Mouse (Mus musculus): ENCODE data around the gene Draxin.
"Not testable (repeated sequence)": the region's sequence is repeated elsewhere in the genome, so short reads cannot be mapped to it uniquely, and the experiment has no call there.

Gene Draxin

DNA sequence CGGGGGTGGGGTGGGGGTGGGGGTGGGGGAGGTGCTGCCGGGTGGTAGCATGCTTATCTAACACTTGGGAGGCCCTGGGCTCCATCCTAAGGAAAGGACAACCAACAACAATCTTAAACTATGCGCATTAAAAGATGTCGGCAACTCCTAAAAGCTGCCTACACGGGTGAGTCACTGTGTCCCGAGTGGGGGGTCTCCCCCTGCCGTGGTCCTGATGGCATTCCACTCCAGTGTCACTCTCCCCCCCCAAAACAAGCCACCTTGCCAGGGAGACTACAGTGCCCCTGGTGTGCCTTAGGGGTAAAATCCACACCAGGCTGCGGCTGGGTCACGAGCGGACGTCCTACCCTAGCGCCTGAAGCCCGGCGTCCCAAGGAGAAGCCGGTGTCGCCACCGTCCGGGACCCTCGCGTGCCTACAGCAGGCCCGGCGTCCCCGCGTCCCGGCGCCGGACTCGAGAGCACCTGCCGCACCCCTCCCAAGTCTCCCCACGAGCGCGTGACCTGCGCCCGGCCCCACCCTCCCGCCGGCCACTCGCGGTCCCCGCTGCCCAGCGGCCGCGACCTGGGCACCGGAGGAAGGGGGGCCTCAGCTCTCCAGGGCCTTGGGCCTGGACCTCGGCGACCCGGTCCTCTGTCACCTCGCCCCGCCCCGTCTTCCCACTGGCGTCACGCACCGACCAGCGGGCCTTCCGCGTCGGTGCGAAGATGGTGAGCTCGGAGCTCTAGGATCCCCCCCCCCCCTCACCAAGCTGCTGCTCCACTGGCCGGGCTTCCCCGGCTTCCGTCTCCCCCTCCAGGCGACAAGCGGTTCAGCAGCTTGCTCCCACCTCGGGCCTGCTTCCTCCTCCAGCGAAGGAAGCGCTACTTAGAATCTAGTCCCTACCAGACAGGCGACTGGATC is 21.0 kb upstream of the Draxin start, which contains the start of gene Fbxo6:
Gene Fbxo6 (minus strand): TSS at position 874 of the 902 bp plus-strand sequence.
- DNase-seq (ENCODE audit: low spot score in 2 of 2): peak; percentile 82 to 85

DNA sequence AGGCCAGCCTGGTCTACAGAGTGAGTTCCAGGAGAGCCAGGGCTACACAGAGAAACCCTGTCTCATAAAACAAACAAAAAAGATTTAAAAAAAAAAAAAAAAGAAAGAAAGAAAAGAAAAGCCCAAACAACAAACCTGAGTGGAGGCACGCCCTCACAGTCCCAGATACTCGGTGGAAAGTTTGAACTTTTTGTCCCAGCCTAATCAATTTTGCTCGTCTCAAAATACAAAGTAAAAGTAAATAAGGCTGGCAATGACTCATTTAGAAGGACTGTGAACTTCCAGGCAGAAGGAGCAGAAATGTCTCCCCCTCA is 20.4 kb upstream of the Draxin start:
- DNase-seq (ENCODE audit: low spot score in 2 of 2): no peak

DNA sequence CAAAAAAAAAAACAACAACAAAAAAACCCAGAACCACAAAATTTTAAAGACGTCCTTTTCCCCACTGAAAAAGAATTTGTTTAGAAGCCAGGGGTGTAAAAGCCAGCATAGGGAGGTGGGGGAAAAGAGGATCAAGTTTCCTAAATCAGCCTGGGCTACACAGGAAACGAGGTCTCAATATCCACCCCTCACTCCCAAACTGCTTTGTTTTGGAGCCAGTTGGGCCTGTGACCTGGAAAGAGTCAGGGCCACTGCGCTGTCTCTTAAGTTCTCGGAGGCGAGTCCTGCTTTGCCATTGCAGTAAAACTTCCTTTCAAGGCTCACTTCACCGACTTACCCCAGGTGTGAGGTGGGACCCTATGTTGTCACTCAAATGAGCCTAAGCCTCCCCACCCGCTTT is 19.7 kb upstream of the Draxin start:
- DNase-seq (ENCODE audit: low spot score in 2 of 2): no peak

DNA sequence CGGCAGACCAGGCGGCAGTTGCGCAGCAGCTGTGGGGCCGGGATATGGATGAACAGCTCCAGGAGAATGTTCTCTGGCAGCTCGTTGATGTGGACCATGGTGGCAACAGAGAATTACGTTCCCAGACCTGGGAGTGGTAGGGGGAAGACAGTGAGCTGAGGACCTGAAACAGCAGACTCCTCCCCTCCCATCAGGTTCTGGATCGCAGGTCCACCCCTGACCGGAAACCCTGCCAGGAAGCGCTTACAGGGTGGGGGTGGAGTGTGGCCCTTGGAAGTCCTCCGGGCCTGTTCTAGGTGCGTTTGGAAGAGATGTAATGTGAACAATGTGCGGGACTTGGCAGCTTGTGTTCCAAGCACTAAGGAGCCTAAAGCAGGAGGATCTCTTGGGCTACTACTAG is 19.0 kb upstream of the Draxin start:
- no peak for DNase-seq (ENCODE audit: low spot score in 2 of 2)

DNA sequence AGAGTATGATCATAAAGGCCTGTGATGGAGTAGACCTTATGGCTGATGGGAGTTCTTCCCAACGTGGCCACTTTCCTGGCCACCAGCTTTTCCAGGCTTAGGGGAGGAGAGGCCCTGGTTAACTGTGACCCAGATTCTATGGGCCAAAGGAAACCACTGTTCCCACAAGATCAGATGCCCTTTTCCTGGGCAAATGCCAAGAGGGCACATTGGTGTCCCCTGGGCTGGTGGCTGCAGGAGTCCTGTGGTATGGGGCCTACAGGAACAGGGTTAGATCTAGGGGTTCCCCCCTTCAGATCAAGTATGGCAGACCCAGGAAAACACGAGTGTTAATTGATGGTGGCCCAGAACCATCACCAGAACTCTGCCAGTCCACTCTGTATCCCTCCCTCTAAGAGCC is 17.2 kb upstream of the Draxin start:
- DNase-seq (ENCODE audit: low spot score in 2 of 2): no peak

- DNase-seq (ENCODE audit: low spot score in 2 of 2): no peak
Measured at GRCm38 (mm10) chr4:148143721-148144120, 13.2 kb upstream of the Draxin start.

DNA sequence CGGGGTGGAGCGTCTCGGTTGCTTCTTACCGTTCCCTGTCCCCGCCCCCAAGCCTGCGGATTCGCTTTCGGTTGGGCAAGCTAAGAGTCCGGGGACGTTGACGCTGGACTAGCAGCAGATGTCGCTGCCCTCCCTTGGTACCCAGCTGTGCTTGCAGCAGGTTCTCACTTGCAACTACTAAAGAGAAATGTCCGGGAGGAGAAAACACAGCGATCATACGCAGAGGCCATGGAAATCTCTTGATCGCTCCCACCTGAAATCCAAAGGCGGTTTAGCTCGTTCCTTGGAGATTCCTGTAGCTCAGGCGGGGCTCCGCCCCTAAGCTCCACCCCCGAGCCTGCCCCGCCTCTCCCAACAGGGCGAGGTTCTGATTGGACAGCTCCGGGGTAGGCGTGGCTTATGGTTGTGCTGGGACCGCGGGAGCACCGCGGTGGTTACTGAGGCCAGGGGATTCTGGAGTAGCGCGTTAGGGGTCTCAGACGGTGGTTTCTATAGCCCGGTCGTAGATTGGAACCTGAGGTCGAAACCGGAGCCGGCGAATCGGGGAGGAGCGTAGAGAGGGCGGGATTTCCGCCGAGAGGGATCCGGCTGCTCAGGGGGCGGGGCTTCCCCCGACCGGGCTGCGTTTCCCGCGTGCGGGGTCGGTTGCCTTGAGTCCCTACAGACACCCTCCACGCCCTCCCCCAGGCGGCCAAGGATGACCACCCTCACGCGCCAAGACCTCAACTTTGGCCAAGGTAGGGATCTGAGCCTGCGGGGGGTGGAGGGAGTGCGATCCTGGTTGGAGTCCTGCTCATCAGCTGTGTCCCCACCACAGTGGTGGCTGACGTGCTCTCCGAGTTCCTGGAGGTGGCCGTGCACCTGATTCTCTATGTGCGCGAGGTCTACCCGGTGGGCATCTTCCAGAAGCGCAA is 9.9 kb upstream of the Draxin start:
- peak; percentile 90 to 96 for DNase-seq (ENCODE audit: low spot score in 2 of 2)

DNA sequence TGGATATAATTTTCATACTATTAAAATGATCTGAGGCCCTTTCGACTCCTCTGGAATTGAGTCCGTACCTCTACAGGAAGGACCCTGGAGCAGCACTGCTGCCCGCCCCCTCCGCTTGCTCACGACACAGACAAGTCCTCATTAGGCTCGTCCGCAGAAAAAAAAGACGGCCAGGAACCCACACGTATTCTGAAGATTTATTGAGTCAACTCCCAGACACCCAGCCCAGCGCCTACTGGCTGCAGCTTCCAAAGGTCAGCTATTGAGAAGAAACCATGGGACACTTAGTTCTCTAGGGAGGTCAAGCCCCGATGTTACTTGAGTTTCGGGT is 9.2 kb upstream of the Draxin start:
- DNase-seq (ENCODE audit: low spot score in 2 of 2): no peak

DNA sequence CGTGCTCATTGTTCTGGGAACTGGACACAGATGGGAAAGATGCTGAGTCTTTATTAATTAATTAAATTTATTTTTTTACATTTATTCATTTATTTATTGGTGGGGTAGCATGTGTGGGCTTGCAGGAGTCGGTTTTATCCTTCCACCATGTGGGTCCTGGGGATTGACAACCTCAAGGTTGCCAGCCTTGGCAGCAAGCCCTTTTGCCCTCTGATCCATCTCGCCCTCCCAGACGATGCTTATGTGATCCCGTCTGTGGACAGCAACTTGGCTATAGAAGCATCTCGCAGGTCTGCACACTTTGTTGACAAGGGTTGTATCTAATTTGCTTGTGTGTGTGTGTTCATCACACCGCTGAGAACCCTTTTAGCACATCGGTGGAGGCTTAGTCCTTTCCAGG is 7.0 kb upstream of the Draxin start:
- no peak for DNase-seq (ENCODE audit: low spot score in 2 of 2)

DNA sequence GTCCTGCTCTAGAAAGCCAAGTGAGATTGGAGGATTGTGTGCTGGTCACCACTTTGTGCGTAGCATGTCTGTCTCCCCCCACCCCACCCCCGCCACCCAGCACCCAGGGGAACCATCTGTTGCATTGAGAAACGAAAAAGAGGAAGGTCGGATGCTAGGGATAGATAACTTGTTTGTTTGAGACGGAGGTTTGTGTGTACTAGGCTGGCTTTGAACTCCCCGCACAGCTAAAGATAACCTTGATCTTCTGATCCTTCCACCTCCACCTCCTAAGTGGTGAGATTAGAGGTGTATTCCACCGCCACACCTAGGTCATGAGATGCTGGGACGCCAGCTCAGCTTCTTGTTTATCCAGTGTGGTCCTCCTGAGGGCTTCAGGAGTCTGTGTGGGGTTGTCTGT is 4.5 kb upstream of the Draxin start:
- DNase-seq (ENCODE audit: low spot score in 2 of 2): no peak

GRCm38 (mm10) chr4:148131497-148132081 is 1.1 kb upstream of the Draxin start:
- no peak for DNase-seq (ENCODE audit: low spot score in 2 of 2)

DNA sequence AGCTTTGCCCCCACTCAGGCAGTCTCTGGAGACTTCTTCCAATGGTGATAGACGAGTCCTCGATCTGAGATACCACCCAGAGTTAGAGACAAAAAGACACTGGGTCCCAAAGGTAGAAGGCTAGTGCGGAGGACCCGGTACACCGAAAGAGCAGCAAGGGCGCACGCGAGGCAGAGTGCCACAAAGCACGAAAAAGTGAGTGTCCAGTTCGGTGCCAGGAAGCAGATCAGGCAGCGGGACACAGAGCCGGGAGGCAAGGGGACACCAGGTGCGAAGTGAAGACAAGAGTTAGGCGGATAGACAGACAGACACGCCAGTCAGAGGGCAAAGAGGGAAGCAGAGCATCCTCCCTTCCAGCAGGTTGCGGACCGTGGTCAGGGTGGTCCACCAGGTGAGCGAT is 365 bp downstream of the Draxin start, which contains the start of gene Mad2l2:
Gene Mad2l2 (plus strand): TSS at position 252 of the 400 bp plus-strand sequence.
- DNase-seq (ENCODE audit: low spot score in 2 of 2): no peak

- DNase-seq (ENCODE audit: low spot score in 2 of 2): no peak
Measured at GRCm38 (mm10) chr4:148128672-148129071, 1.8 kb downstream of the Draxin start.

DNA sequence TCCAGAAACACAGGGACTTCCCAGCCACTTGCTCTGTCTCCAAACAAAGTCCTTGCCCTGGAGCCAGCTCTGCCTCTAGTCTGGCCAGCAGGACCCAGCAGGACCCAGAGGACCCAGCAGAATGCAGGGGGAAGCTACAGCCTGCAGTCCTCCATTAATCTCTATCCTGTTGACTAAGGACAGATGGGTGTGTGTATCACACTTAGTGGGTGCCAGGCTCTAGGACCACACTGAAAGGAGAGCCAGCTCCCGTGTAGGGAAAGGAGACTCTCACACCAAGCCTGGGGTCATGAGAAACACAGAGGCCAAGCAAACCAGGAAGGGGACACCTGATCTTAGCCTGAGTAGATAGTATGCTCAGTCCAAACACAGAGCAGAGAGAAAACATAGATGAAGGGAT is 2.3 kb downstream of the Draxin start:
- DNase-seq (ENCODE audit: low spot score in 2 of 2): no peak

DNA sequence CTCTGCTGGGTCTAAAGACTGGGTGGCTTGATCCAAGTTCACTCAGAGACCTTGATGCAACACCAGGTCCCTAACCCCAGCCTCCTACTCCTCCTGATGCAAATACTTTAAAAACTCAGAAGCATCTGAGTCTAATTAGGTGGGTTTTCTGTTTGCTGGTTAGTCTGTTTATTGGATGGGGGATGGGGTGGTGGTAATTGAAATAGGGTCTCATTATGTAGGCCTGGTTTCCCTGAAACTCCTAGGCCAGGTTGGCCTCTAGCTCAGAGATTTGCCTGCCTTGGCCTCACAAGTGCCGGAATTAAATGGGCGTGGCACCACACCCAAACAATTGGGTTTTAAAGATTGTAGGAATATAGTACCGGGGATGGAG is 7.8 kb downstream of the Draxin start:
- DNase-seq (ENCODE audit: low spot score in 2 of 2): no peak

DNA sequence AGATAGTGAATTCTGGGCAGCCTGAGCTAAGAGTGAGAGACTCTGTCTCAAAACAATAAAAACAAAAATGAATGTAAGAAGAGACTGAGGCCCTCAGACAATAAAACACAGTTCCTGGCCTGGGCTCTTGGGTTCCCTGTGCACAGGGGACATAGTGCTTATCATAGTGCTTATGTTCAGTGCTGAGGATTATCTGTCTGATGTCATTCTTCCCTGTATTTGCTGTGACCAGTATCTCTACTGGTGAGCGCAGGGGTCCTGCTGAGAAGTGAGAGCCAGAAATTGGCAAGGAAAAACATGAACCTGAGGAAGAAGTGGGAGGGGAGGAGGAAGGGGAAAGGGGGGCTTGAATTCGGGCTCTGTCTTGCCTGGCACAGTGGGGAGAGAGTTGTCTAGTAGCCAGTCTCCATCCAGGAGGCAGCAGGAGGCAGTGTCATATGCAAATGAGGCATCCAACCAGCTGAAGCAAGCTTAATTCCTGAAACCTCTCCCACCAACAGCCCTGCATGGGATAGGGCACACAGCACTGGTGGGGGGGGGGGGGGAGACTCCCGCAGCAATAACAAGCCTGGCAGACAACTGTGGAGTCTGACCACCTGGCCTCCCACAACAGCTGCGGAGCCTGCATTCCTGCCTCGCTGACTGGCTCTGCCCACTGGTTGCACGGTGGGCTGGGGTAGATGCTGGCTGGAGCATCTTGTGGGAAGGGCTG is 8.4 kb downstream of the Draxin start:
- DNase-seq (ENCODE audit: low spot score in 2 of 2): no peak

- DNase-seq (ENCODE audit: low spot score in 2 of 2): peak in 1 of 2 experiments; percentile 32
Measured at GRCm38 (mm10) chr4:148121362-148121761, 9.1 kb downstream of the Draxin start.

- no peak for DNase-seq (ENCODE audit: low spot score in 2 of 2)
Measured at GRCm38 (mm10) chr4:148120555-148120954, 9.9 kb downstream of the Draxin start.

- DNase-seq (ENCODE audit: low spot score in 2 of 2): not testable (repeated sequence)
Measured at GRCm38 (mm10) chr4:148119578-148119977, 10.9 kb downstream of the Draxin start.

DNA sequence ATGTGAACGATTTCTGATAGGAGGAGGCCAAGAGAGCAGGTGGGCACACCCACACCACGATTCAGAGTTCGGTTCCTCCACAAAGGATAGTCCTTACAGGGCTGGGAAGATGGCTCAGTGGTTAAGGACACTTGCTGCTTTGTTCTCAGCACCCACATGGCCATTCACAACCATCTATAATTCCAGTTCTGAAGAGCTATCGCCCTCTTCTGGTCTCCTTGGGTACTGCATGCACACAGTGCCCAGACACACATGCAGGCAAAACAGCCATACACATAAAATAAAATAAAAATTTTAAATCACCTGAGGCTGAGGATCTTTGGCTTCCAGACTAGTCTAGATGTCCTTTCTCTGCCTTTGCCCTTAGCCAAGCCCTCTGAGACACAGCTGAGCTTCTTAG is 13.1 kb downstream of the Draxin start:
- no peak for DNase-seq (ENCODE audit: low spot score in 2 of 2)

- no peak for DNase-seq (ENCODE audit: low spot score in 2 of 2)
Measured at GRCm38 (mm10) chr4:148116657-148117056, 13.8 kb downstream of the Draxin start.

GRCm38 (mm10) chr4:148115467-148115866 is 15.0 kb downstream of the Draxin start:
- no peak for DNase-seq (ENCODE audit: low spot score in 2 of 2)

Measured in right cerebral cortex, adult 2 months (tissue).